Mouse (Mus musculus) thymus, postnatal 0 days (tissue): ENCODE results near the gene Sel1l3. TPM values are rescaled to one million over a fixed set of nuclear protein-coding genes. Genes with fewer than 3 reads are reported as not detected.

Source experiments
- DNase-seq: peaks from one replicate; pipeline ENCODE4 v3.0.0-alpha.2; 2015; ENCODE audit warnings: low spot score
- polyA plus RNA-seq: library from polyadenylated mRNA; unstranded; fragments of >200 nt; fragmentation: Nextera tagmentation; extraction: Ambion mirVana; gene quantifications from 2 replicates; pipeline ENCODE4 v1.2.1, GENCODE M21; 2015

Gene Sel1l3
- polyA plus RNA-seq, 1 experiment from 2014 or later, result 0.55 TPM

- DNase-seq, result no peak
Measured at GRCm38 (mm10) chr5:53146049-53146683, 67.6 kb downstream of the Sel1l3 start.

- no peak for DNase-seq
Measured at GRCm38 (mm10) chr5:53142587-53142986, 71.1 kb downstream of the Sel1l3 start.

- no peak for DNase-seq
Measured at GRCm38 (mm10) chr5:53140158-53140927, 73.4 kb downstream of the Sel1l3 start.

GRCm38 (mm10) chr5:53139566-53139965, 74.2 kb downstream of the Sel1l3 start:
- no peak for DNase-seq

GRCm38 (mm10) chr5:53139140-53139539, 74.6 kb downstream of the Sel1l3 start:
- DNase-seq, result no peak

- no peak for DNase-seq
Measured at GRCm38 (mm10) chr5:53138025-53138424, 75.7 kb downstream of the Sel1l3 start.

- DNase-seq, result no peak
Measured at GRCm38 (mm10) chr5:53135984-53136383, 77.7 kb downstream of the Sel1l3 start.

- DNase-seq, result no peak
Measured at GRCm38 (mm10) chr5:53134003-53134402, 79.7 kb downstream of the Sel1l3 start.

- DNase-seq, result no peak
Measured at GRCm38 (mm10) chr5:53124701-53125100, 89.0 kb downstream of the Sel1l3 start.

- DNase-seq, result no peak
Measured at GRCm38 (mm10) chr5:53123525-53124286, 90.0 kb downstream of the Sel1l3 start.

- no peak for DNase-seq
Measured at GRCm38 (mm10) chr5:53119689-53120088, 94.0 kb downstream of the Sel1l3 start.

GRCm38 (mm10) chr5:53118212-53118611, 95.5 kb downstream of the Sel1l3 start:
- no peak for DNase-seq

- no peak for DNase-seq
Measured at GRCm38 (mm10) chr5:53114616-53115267, 99.0 kb downstream of the Sel1l3 start.

GRCm38 (mm10) chr5:53112942-53113341, 100.8 kb downstream of the Sel1l3 start:
- no peak for DNase-seq

GRCm38 (mm10) chr5:53111036-53111435, 102.7 kb downstream of the Sel1l3 start:
- DNase-seq, result no peak

GRCm38 (mm10) chr5:53110225-53110624, 103.5 kb downstream of the Sel1l3 start:
- DNase-seq, result no peak

GRCm38 (mm10) chr5:53108668-53109067, 105.1 kb downstream of the Sel1l3 start:
- no peak for DNase-seq

- no peak for DNase-seq
Measured at GRCm38 (mm10) chr5:53108026-53108425, 105.7 kb downstream of the Sel1l3 start.

- DNase-seq, result no peak
Measured at GRCm38 (mm10) chr5:53106731-53107130, 107.0 kb downstream of the Sel1l3 start.

GRCm38 (mm10) chr5:53106125-53106524, 107.6 kb downstream of the Sel1l3 start:
- no peak for DNase-seq

- DNase-seq, result no peak
Measured at GRCm38 (mm10) chr5:53105716-53106115, 108.0 kb downstream of the Sel1l3 start.
